Mouse (Mus musculus) bone marrow macrophage, adult 2 months (primary cell): ENCODE data around the gene Psmb8.

Source experiments
- CTCF ChIP-seq: IDR thresholded peaks from 2 replicates; pipeline ENCODE4 v1.5.1; 2012; ENCODE audit warnings: low read depth, mild to moderate bottlenecking, low read length, moderate library complexity
- POLR2A ChIP-seq: IDR thresholded peaks from 2 replicates; pipeline ENCODE4 v1.6.1; 2012; ENCODE audit warnings: mild to moderate bottlenecking, low read depth, low read length, borderline replicate concordance

- TF ChIP-seq CTCF = no peak
- no peak for TF ChIP-seq POLR2A
These were observed 23.4 kb upstream of the Psmb8 start for GRCm38 (mm10) chr17:34174075-34174474.
